Mouse (Mus musculus): ENCODE results near the gene Ccr10. TPM values are rescaled to one million over a fixed set of nuclear protein-coding genes. Genes with fewer than 3 reads are reported as not detected.

Ccr10 gene
- polyA plus RNA-seq, 1 experiment: 0.19 TPM

DNA sequence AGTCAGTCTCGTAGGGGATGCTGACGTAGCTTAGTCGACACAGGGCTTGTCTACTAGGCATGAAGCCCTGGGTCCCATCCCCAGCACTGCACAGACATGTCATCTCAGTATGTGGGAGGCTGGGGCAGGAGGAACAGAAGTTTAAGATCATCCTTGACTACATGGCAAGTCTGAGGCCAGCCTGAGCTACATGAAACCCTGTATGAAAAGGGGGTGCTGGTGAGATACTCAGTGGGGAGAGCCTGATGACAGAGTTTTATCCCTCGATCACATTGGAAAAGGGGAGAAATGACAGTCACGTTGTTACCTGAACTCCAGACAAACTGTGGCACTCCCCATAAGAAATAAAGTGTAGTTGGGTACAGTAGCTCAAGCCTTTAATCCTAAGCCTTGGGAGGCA is 12.3 kb upstream of the Ccr10 start:
- no peak for DNase-seq (ENCODE audit: low read depth)
- TF ChIP-seq POLR2A (IDR thresholded peaks at IDR 0.05; ENCODE audit: borderline replicate concordance, extremely low read depth, insufficient read depth, insufficient read length, poor library complexity, severe bottlenecking) (no peak), CTCF (IDR thresholded peaks at IDR 0.05; ENCODE audit: borderline replicate concordance, extremely low read depth, insufficient read depth, insufficient read length) (no peak)

DNA sequence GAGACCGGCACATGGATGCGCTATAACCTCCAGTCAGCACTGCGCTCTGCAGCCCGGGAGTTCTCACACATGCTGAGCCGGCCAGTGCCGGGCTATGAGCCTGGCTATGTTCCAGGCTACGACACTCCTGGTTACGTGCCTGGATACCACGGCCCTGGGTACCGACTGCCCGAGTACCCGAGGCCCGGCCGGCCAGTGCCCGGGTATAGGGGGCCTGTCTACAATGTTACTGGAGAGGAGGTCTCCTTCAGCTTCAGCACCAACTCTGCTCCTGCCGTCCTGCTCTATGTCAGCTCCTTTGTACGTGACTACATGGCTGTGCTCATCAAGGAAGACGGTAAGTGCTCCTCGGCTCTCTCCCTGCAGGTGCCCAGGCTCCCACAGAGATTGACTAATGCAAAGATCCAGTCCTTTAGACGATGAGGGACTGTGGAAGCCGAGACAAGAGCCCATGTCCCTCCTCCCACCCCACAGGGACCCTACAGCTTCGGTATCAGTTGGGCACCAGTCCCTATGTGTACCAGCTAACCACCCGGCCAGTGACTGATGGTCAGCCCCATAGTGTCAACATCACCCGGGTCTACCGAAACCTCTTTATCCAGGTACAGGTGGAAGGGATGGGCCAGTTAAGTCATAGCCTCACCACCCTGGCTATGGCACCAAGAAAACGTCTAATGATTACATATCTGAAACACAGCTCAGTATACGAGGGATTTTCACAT is 11.4 kb upstream of the Ccr10 start:
- no peak for TF ChIP-seq POLR2A (IDR thresholded peaks at IDR 0.05; ENCODE audit: borderline replicate concordance, extremely low read depth, insufficient read depth, insufficient read length, poor library complexity, severe bottlenecking)
- TF ChIP-seq CTCF (IDR thresholded peaks at IDR 0.05; ENCODE audit: borderline replicate concordance, extremely low read depth, insufficient read depth, insufficient read length): no peak
- no peak for DNase-seq (ENCODE audit: low read depth)

DNA sequence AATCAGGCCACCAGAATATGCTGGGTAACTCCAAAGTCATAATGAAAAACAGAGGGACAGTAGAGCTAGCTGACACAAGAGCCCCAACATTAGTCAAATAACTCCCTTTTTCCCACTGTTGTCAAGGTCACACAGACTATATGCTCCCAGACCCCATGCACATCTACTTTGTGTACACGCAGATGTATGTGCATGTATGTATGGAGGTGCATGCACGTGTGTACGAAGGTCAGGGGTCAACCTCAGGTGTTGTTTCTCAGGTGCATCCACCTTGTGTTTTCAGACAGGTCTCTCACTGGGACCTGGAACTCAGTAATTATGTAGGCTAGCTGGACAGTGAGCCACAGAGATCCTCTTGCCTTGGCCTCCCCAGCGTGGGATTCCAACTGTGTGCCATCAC is 10.2 kb upstream of the Ccr10 start:
- no peak for DNase-seq (ENCODE audit: low read depth)
- TF ChIP-seq CTCF (IDR thresholded peaks at IDR 0.05; ENCODE audit: borderline replicate concordance, extremely low read depth, insufficient read depth, insufficient read length): no peak

GRCm38 (mm10) chr11:101184984-101185383 is 9.7 kb upstream of the Ccr10 start:
- DNase-seq (ENCODE audit: low read depth): no peak
- TF ChIP-seq POLR2A (IDR thresholded peaks at IDR 0.05; ENCODE audit: borderline replicate concordance, extremely low read depth, insufficient read depth, insufficient read length, poor library complexity, severe bottlenecking) (no peak), CTCF (IDR thresholded peaks at IDR 0.05; ENCODE audit: borderline replicate concordance, extremely low read depth, insufficient read depth, insufficient read length) (no peak)

GRCm38 (mm10) chr11:101182771-101183517 is 7.7 kb upstream of the Ccr10 start:
- no peak for DNase-seq (ENCODE audit: low read depth)
- no peak for TF ChIP-seq POLR2A (IDR thresholded peaks at IDR 0.05; ENCODE audit: borderline replicate concordance, extremely low read depth, insufficient read depth, insufficient read length, poor library complexity, severe bottlenecking)
- no peak for TF ChIP-seq CTCF (IDR thresholded peaks at IDR 0.05; ENCODE audit: borderline replicate concordance, extremely low read depth, insufficient read depth, insufficient read length)

GRCm38 (mm10) chr11:101181961-101182360 is 6.7 kb upstream of the Ccr10 start:
- DNase-seq (ENCODE audit: low read depth): no peak
- TF ChIP-seq POLR2A (IDR thresholded peaks at IDR 0.05; ENCODE audit: borderline replicate concordance, extremely low read depth, insufficient read depth, insufficient read length, poor library complexity, severe bottlenecking) (no peak), CTCF (IDR thresholded peaks at IDR 0.05; ENCODE audit: borderline replicate concordance, extremely low read depth, insufficient read depth, insufficient read length) (no peak)

- DNase-seq (ENCODE audit: low read depth): peak; percentile 71
- TF ChIP-seq POLR2A (IDR thresholded peaks at IDR 0.05; ENCODE audit: borderline replicate concordance, extremely low read depth, insufficient read depth, insufficient read length, poor library complexity, severe bottlenecking): no peak
- peak; percentile 80 for TF ChIP-seq CTCF (IDR thresholded peaks at IDR 0.05; ENCODE audit: borderline replicate concordance, extremely low read depth, insufficient read depth, insufficient read length)
Observed at GRCm38 (mm10) chr11:101180846-101181740, 5.8 kb upstream of the Ccr10 start.

DNA sequence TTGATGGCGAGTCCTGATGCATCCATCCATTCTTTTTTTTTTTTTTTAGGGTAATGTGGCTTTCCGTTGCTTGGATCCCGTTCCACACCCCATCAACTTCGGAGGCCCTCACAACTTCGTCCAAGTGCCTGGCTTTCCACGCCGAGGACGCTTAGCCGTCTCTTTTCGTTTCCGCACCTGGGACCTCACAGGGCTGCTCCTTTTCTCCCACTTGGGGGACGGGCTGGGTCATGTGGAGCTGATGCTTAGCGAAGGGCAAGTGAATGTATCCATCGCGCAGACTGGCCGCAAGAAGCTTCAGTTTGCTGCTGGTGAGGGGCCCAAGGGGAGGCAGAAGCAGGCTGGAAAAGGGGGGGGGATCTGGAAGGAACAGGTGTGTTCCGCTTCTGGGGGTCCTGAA is 5.0 kb upstream of the Ccr10 start:
- TF ChIP-seq POLR2A (IDR thresholded peaks at IDR 0.05; ENCODE audit: borderline replicate concordance, extremely low read depth, insufficient read depth, insufficient read length, poor library complexity, severe bottlenecking) (no peak), CTCF (IDR thresholded peaks at IDR 0.05; ENCODE audit: borderline replicate concordance, extremely low read depth, insufficient read depth, insufficient read length) (no peak)
- no peak for DNase-seq (ENCODE audit: low read depth)

- TF ChIP-seq POLR2A (IDR thresholded peaks at IDR 0.05; ENCODE audit: borderline replicate concordance, extremely low read depth, insufficient read depth, insufficient read length, poor library complexity, severe bottlenecking) (no peak), CTCF (IDR thresholded peaks at IDR 0.05; ENCODE audit: borderline replicate concordance, extremely low read depth, insufficient read depth, insufficient read length) (no peak)
- no peak for DNase-seq (ENCODE audit: low read depth)
Observed at GRCm38 (mm10) chr11:101179306-101179705, 4.1 kb upstream of the Ccr10 start.

DNA sequence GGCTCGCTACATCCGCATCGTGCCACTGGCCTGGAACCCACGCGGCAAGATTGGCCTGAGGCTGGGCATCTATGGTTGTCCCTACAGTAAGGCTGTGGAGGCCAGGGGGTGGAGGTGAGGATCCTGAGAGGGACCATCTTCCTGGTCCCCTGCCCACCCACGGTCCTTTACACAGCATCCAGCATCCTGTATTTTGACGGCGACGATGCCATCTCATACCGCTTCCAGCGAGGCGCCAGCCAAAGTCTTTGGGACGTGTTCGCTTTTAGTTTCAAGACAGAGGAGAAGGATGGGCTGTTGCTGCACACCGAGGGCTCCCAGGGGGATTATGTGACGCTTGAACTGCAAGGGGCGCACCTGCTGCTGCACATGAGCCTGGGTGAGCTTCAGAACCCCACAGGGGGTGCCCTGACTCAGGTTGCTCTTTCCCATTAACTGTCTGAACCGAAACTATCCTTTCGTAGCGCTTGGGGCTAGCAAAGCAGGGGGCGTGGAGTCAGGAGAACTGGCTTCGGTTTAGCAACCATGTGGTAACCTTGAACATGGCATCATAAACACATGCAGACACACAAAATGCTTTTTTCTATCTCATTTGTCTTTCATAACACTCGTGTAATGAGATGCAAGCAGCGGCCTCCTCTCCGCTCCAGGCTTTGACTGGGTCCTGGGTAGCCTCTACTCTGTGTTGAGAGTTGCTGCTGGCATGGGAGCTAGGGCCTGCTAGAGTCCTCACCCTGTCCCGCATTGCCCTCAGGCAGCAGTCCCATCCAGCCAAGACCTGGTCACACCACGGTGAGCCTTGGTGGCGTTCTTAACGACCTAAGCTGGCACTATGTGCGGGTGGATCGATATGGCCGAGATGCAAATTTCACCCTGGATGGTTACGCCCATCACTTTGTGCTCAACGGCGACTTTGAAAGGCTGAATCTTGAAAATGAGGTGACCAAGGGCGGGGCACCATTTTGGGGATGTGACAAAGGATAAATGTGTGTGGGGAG is 3.1 kb upstream of the Ccr10 start:
- TF ChIP-seq POLR2A (IDR thresholded peaks at IDR 0.05; ENCODE audit: borderline replicate concordance, extremely low read depth, insufficient read depth, insufficient read length, poor library complexity, severe bottlenecking): no peak
- no peak for TF ChIP-seq CTCF (IDR thresholded peaks at IDR 0.05; ENCODE audit: borderline replicate concordance, extremely low read depth, insufficient read depth, insufficient read length)
- DNase-seq (ENCODE audit: low read depth): no peak

Measured in brain, embryonic 14.5 days (tissue).